Mouse (Mus musculus): Measurements from ENCODE around the gene Lrrc29. TPM values are rescaled to one million over a fixed set of nuclear protein-coding genes. Genes with fewer than 3 reads are reported as not detected.

Lrrc29 gene
- polyA plus RNA-seq, 3 experiments from 2014 or later: 1.8 to 4.2 (median 3.2) TPM

GRCm38 (mm10) chr8:105264024-105264982, 61.8 kb downstream of the Lrrc29 start, which contains the start of the genes Tradd and Fbxl8:
Gene Tradd, minus strand, starts transcription at chr8:105264609.
Gene Fbxl8, plus strand, starts transcription at chr8:105264648.
- peak; percentile 66 for ATAC-seq

GRCm38 (mm10) chr8:105263244-105263912, 62.7 kb downstream of the Lrrc29 start:
- ATAC-seq: no peak

Other genes with a start within 250 kb of the Lrrc29 start
- not detected for gene Ces3b, start 242.5 kb downstream of the Lrrc29 start, polyA plus RNA-seq (2017; shearing (Covaris generic))
- not detected for gene Ces4a, start 194.5 kb downstream of the Lrrc29 start, polyA plus RNA-seq (2017; shearing (Covaris generic))
- gene Cbfb, start 155.6 kb downstream of the Lrrc29 start, polyA plus RNA-seq (2017; shearing (Covaris generic)): 10 to 100 TPM; 34.4 to 53.8 (median 42.1) TPM
- 10 to 100 TPM; 11.1 to 14.6 (median 12.1) TPM for gene D230025D16Rik, start 101.1 kb downstream of the Lrrc29 start, polyA plus RNA-seq (2017; shearing (Covaris generic))
- gene B3gnt9, start 71.1 kb downstream of the Lrrc29 start, polyA plus RNA-seq (2017; shearing (Covaris generic)): under 1 TPM; 0.51 to 0.97 (median 0.87) TPM
- gene Tradd, start 61.7 kb downstream of the Lrrc29 start, polyA plus RNA-seq (2017; shearing (Covaris generic)): 10 to 100 TPM; 54.1 to 78.8 (median 58.2) TPM
- gene Fbxl8, start 61.6 kb downstream of the Lrrc29 start, polyA plus RNA-seq (2017; shearing (Covaris generic)): 10 to 100 TPM; 18.5 to 24.7 (median 18.5) TPM
- gene Hsf4, start 56.5 kb downstream of the Lrrc29 start, polyA plus RNA-seq (2017; shearing (Covaris generic)): under 1 TPM in 1 of 3 experiments, not detected in 2; 0.34 TPM
- under 1 TPM in 1 of 3 experiments, not detected in 2; 0.26 TPM for gene Nol3, start 50.1 kb downstream of the Lrrc29 start, polyA plus RNA-seq (2017; shearing (Covaris generic))
- gene 4931428F04Rik, start 36.4 kb downstream of the Lrrc29 start, polyA plus RNA-seq (2017; shearing (Covaris generic)): 1 to 10 TPM; 1.2 to 2.5 (median 2.1) TPM
- gene Exoc3l, start 30.2 kb downstream of the Lrrc29 start, polyA plus RNA-seq (2017; shearing (Covaris generic)): under 1 TPM in 2 of 3 experiments, not detected in 1; 0.38 to 0.60 TPM
- 10 to 100 TPM; 54.2 to 61.3 (median 55.9) TPM for gene E2f4, start 28.6 kb downstream of the Lrrc29 start, polyA plus RNA-seq (2017; shearing (Covaris generic))
- 10 to 100 TPM in 1 of 3 experiments, 1 to 10 TPM in 2; 3.9 to 11.8 (median 9.5) TPM for gene Elmo3, start 20.7 kb downstream of the Lrrc29 start, polyA plus RNA-seq (2017; shearing (Covaris generic))
- gene Tmem208, start 76 bp upstream of the Lrrc29 start, polyA plus RNA-seq (2017; shearing (Covaris generic)): 100 to 1,000 TPM; 136 to 151 (median 144) TPM
- gene Fhod1, start 21.7 kb upstream of the Lrrc29 start, polyA plus RNA-seq (2017; shearing (Covaris generic)): 1 to 10 TPM; 3.1 to 3.5 (median 3.2) TPM
- 1 to 10 TPM in 1 of 3 experiments, under 1 TPM in 2; 0.28 to 1.3 (median 0.42) TPM for gene Slc9a5, start 22.6 kb upstream of the Lrrc29 start, polyA plus RNA-seq (2017; shearing (Covaris generic))
- gene Plekhg4, start 47.0 kb upstream of the Lrrc29 start, polyA plus RNA-seq (2017; shearing (Covaris generic)): under 1 TPM in 1 of 3 experiments, not detected in 2; 0.11 TPM
- not detected for gene Kctd19, start 87.2 kb upstream of the Lrrc29 start, polyA plus RNA-seq (2017; shearing (Covaris generic))
- not detected for gene Lrrc36, start 87.3 kb upstream of the Lrrc29 start, polyA plus RNA-seq (2017; shearing (Covaris generic))
- gene Tppp3, start 145.2 kb upstream of the Lrrc29 start, polyA plus RNA-seq (2017; shearing (Covaris generic)): 1 to 10 TPM in 1 of 3 experiments, under 1 TPM in 1, not detected in 1; 0.48 to 2.2 TPM
- gene Zdhhc1, start 170.6 kb upstream of the Lrrc29 start, polyA plus RNA-seq (2017; shearing (Covaris generic)): 1 to 10 TPM; 1.1 to 2.2 (median 1.8) TPM
- not detected for gene Hsd11b2, start 192.5 kb upstream of the Lrrc29 start, polyA plus RNA-seq (2017; shearing (Covaris generic))
- 10 to 100 TPM; 31.8 to 38.3 (median 38.3) TPM for gene Atp6v0d1, start 239.8 kb upstream of the Lrrc29 start, polyA plus RNA-seq (2017; shearing (Covaris generic))